Mouse (Mus musculus): ENCODE data around the gene Clec16a. TPM values are rescaled to one million over a fixed set of nuclear protein-coding genes. Genes with fewer than 3 reads are reported as not detected.

Gene Clec16a
- polyA plus RNA-seq, 1 experiment = 15.7 TPM

DNA sequence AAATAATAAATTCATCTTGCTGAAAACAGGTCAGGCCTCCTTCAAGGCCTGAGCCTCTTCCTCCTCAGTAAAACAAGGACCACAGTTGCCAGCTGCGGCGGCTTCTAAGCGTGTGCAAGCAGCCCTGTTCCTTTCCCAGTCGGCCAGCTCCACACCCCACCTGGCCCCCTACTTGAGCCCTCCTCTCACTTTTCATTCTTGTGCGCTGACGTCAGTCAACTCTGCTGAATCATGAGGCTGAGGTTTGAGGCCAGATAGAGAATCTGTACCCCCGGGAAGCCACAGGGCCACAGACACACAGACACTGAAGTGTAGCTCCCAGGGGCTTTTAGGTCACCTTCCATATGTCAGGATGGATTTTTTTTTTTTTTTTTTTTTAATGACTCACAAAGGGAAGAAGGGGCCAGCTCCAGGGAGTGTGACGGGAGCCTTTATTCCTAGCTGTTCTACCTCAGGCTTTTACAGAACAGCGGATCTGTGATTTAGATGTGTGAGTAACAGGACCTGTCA, 236.8 kb downstream of the Clec16a start:
- Histone ChIP-seq H3K4me3 (ENCODE audit: insufficient read depth, low read depth, low read length) (no peak overlapping the region), H3K36me3 (ENCODE audit: control insufficient read depth, insufficient read depth, low read length) (no peaks in the 10 kb centered on the region), H3K4me1 (ENCODE audit: control insufficient read depth, insufficient read depth, low read length) (no peaks in the 10 kb centered on the region), H3K27me3 (replicated peaks; ENCODE audit: control insufficient read depth, insufficient read depth, low read length) (no peaks in the 10 kb centered on the region), H3K27ac (ENCODE audit: insufficient read depth, low read depth, low read length) (no peak overlapping the region)
- no peak for DNase-seq
- TF ChIP-seq POLR2A (IDR thresholded peaks at IDR 0.05; ENCODE audit: low read depth, low read length) = no peak
- TF ChIP-seq CTCF (conservative IDR thresholded peaks at IDR 0.05; ENCODE audit: insufficient read depth, insufficient read length, low read depth, low read length) = no peak
- 81% methylated on average over 9 of the region's 9 CpGs for WGBS

DNA sequence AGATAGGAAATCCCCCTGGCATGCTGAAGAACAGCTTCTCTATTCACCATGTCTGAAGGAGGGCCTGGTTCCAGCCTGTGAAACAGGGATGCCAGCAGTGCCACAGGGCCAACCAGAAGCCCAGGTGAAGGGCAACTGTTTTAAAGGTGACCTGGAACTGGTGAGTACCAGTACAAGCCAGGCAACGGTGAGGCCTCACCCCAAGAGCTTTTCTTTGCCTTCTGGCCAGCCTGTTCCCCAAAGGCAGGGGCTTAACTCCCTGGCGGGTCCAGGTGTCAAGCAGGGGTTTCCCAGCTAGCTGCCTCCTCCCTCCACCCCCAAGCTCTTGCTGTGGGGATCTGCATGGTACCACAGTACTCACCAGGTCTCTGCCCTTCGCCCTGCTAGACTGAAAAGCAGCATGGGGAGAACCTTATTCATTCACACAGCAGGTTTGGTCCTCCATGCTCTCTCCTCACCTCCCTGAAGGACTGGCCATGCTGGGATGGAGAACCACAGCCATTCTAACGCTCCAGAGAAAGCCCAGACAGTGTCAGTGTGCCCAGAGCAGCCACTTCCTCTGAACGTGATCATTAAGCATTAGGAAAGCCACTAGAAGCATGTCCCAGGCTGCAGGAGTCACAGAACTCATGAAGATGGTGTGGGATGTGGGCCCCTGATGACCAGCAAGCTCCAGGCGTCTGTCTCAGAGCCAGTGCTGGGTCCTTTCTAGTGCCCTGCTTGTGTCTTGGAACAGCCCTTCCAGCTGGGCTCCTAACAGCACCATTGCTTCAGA, 237.4 kb downstream of the Clec16a start:
- no peak for TF ChIP-seq POLR2A (IDR thresholded peaks at IDR 0.05; ENCODE audit: low read depth, low read length)
- no peak for TF ChIP-seq CTCF (conservative IDR thresholded peaks at IDR 0.05; ENCODE audit: insufficient read depth, insufficient read length, low read depth, low read length)
- no peaks in the 10 kb centered on the region for H3K36me3 ChIP-seq (ENCODE audit: control insufficient read depth, insufficient read depth, low read length)
- 63% methylated on average over 6 of the region's 6 CpGs for WGBS
- H3K4me1 ChIP-seq (ENCODE audit: control insufficient read depth, insufficient read depth, low read length) = no peaks in the 10 kb centered on the region
- no peaks in the 10 kb centered on the region for H3K27me3 ChIP-seq (replicated peaks; ENCODE audit: control insufficient read depth, insufficient read depth, low read length)
- no peak overlapping the region for H3K27ac ChIP-seq (ENCODE audit: insufficient read depth, low read depth, low read length)
- H3K4me3 ChIP-seq (ENCODE audit: insufficient read depth, low read depth, low read length) = no peak overlapping the region
- peak; percentile 40 for DNase-seq

DNA sequence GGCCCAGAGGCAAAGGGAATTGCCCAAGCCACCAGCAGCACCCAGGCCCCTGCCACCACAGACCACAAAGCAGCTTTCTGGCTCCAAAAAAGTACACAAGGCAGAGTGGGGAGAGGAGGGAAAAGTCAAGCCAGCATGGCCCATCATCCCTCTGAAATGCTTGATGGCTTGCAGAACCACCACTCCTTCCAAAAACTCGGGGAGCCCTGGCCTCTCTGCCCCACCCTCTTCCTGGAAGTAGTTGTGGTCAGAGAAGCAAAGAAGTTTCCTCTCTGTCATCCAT, 238.0 kb downstream of the Clec16a start:
- Histone ChIP-seq H3K27ac (ENCODE audit: insufficient read depth, low read depth, low read length) (no peak overlapping the region), H3K4me1 (ENCODE audit: control insufficient read depth, insufficient read depth, low read length) (no peaks in the 10 kb centered on the region), H3K4me3 (ENCODE audit: insufficient read depth, low read depth, low read length) (no peak overlapping the region), H3K27me3 (replicated peaks; ENCODE audit: control insufficient read depth, insufficient read depth, low read length) (no peaks in the 10 kb centered on the region), H3K36me3 (ENCODE audit: control insufficient read depth, insufficient read depth, low read length) (no peaks in the 10 kb centered on the region)
- WGBS = 41% methylated on average over 1 of the region's 1 CpGs
- DNase-seq = no peak
- TF ChIP-seq POLR2A (IDR thresholded peaks at IDR 0.05; ENCODE audit: low read depth, low read length) = no peak
- no peak for TF ChIP-seq CTCF (conservative IDR thresholded peaks at IDR 0.05; ENCODE audit: insufficient read depth, insufficient read length, low read depth, low read length)

DNA sequence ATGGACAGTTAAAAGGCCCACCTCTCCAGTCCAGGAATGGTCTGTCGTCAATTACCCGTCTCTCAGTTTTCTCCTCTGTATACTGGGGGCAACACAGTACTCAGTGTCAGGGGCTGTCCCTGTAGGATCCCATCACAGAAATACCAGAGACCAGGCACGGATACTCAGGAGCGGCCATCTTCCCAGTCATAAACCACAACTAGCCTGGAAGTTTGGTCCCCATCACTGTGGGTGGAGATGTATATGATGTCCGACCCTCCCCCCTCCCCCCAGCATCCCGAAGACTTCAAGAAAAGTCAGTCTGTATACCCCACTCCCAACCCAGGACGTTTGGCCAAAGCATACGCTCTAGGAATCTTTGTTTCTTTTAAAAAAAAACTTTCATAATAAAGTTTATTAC, 238.3 kb downstream of the Clec16a start:
- Histone ChIP-seq H3K4me3 (ENCODE audit: insufficient read depth, low read depth, low read length) (no peak overlapping the region), H3K36me3 (ENCODE audit: control insufficient read depth, insufficient read depth, low read length) (no peaks in the 10 kb centered on the region), H3K27me3 (replicated peaks; ENCODE audit: control insufficient read depth, insufficient read depth, low read length) (no peaks in the 10 kb centered on the region), H3K27ac (ENCODE audit: insufficient read depth, low read depth, low read length) (no peak overlapping the region), H3K4me1 (ENCODE audit: control insufficient read depth, insufficient read depth, low read length) (no peaks in the 10 kb centered on the region)
- WGBS = 78% methylated on average over 8 of the region's 8 CpGs
- no peak for TF ChIP-seq POLR2A (IDR thresholded peaks at IDR 0.05; ENCODE audit: low read depth, low read length)
- TF ChIP-seq CTCF (conservative IDR thresholded peaks at IDR 0.05; ENCODE audit: insufficient read depth, insufficient read length, low read depth, low read length) = no peak
- no peak for DNase-seq

DNA sequence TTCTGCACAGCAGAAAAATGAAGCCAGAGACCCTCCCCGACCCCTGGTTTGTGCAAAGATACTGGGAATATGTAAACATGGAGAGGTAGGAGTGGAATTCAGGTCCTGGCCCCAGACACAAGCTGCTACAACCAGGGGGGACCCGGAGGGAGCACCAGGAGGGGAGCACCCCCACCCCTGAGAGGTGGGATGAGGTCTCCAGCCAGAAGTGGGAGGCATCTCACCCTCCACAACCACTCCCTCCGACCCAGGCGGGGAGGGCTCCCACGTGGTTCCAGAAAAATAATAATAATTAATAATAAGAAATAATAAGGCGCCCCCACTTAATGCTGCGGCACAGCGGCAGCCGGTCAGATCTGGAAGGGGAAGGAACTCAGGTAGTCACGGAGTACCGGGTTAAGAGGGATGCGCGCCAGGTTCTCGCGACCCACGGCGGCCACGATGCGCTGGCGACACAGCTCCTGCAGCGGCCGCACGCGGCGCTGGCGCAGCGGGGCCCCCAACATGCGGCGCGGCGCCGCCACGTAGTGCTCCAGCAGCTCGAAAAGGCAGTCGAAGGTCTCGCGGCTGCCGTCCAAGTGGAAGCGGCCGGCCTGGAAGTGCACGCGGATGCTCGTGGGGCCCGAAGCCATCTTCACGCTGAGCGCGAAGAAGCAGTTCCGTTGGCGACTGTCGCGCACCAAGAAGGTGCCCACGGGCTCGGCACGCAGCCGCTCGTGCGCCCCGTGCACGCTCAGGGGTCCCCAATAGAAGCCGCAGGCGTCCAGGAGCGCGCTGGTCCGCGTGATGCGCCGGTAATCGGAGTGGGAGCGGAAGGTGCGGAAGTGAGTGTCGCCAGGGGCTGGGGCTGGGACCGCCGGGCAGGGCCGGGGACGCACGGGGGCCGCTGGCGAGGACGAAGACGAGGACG, 239.0 kb downstream of the Clec16a start:
- Histone ChIP-seq H3K4me1 (ENCODE audit: control insufficient read depth, insufficient read depth, low read length) (no peaks in the 10 kb centered on the region), H3K4me3 (ENCODE audit: insufficient read depth, low read depth, low read length) (peak overlapping the region; percentile 60), H3K27ac (ENCODE audit: insufficient read depth, low read depth, low read length) (no peak overlapping the region), H3K27me3 (replicated peaks; ENCODE audit: control insufficient read depth, insufficient read depth, low read length) (no peaks in the 10 kb centered on the region), H3K36me3 (ENCODE audit: control insufficient read depth, insufficient read depth, low read length) (no peaks in the 10 kb centered on the region)
- TF ChIP-seq CTCF (conservative IDR thresholded peaks at IDR 0.05; ENCODE audit: insufficient read depth, insufficient read length, low read depth, low read length) = no peak
- TF ChIP-seq POLR2A (IDR thresholded peaks at IDR 0.05; ENCODE audit: low read depth, low read length) = no peak
- whole genome bisulfite sequencing = 4% methylated on average over 81 of the region's 81 CpGs
- peak; percentile 42 for DNase-seq

DNA sequence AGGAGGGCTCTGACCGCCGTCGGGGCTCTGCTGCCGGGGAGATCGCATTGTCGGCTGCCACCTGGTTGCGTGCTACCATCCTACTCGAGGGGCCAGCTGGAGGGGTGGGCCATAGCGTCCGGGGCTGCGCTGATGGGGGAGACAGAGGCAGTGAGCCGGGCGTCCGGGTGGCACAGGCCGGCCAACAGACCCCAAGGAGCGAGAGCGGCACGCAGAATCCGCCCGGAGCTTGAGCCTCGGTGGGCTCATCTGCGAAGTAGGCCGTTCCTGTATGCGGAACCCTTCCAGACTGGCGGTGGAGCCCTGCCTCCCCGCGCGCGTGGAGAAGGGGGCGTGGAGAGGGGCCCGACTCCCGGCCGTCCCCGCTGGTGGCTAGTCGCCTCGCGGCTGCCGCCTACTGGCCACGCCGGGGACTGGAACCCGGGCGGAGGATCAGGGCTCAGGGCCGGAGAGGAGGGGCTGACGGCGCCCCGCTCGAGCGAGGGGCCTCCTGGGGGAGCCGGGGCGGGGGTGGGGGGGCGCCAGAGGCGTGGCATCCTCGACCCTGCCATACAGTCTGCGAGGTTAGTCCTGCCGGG, 239.7 kb downstream of the Clec16a start:
- H3K27ac ChIP-seq (ENCODE audit: insufficient read depth, low read depth, low read length) = peak overlapping the region; percentile 62; the same call in 1 of the 2 replicates
- H3K4me3 ChIP-seq (ENCODE audit: insufficient read depth, low read depth, low read length) = peak overlapping the region; percentile 60
- no peaks in the 10 kb centered on the region for H3K36me3 ChIP-seq (ENCODE audit: control insufficient read depth, insufficient read depth, low read length)
- H3K27me3 ChIP-seq (replicated peaks; ENCODE audit: control insufficient read depth, insufficient read depth, low read length) = no peaks in the 10 kb centered on the region
- H3K4me1 ChIP-seq (ENCODE audit: control insufficient read depth, insufficient read depth, low read length) = no peaks in the 10 kb centered on the region
- peak; percentile 87 for DNase-seq
- under 1% methylated on average over 51 of the region's 55 CpGs for WGBS
- no peak for TF ChIP-seq POLR2A (IDR thresholded peaks at IDR 0.05; ENCODE audit: low read depth, low read length)
- TF ChIP-seq CTCF (conservative IDR thresholded peaks at IDR 0.05; ENCODE audit: insufficient read depth, insufficient read length, low read depth, low read length) = peak; percentile 53

Measured in kidney, adult 2 months (tissue).